Mouse (Mus musculus): ENCODE data around the gene Ciz1. TPM values are rescaled to one million over a fixed set of nuclear protein-coding genes. Genes with fewer than 3 reads are reported as not detected.
A peak's percentile ranks its signal among the peaks of the same experiment; 100 is the strongest.

Gene Ciz1
- total RNA-seq, 2 experiments from 2014 or later, result 25.6 to 27.5 TPM

DNA sequence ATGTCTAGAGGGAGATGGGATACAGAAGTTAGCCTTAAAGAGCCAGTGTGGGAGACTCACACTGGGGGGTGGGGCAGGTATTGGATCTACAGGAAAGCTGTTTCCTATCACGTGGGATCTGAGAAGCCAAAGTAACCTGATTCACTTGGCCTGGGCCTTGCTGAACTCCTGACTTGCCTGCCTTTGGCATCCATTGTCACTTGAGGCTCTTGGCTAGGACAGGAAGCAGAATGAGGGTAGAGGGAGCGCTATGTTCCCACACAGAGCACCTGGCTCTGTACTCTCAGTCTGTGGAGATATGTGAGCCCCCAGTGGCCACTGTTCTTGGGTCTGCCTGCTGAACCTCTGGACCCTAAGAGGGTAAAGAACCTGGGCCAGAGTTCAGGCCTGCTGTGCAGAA, 64.4 kb downstream of the Ciz1 start:
- DNase-seq (ENCODE audit: low spot score), result peak; percentile 90

DNA sequence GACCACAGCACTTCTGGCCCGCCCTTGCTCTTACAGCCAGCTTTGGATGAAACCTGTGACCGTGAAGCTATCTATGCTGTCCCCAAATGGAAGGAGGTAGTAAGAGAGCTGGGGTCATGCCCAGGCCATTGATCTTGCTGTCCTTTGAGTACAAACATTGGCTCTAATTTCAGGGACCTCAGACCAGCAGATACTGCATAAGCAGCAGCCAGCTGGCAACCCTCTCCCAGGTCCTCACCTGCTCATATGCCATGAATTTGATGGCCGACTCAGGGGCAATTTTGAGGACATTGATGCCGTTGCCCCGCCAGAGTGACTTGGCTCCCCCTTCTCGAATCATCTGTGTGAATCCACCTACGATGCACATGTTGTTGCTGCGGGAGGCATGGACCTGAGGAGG, 65.4 kb downstream of the Ciz1 start:
- peak; percentile 77 for DNase-seq (ENCODE audit: low spot score)

DNA sequence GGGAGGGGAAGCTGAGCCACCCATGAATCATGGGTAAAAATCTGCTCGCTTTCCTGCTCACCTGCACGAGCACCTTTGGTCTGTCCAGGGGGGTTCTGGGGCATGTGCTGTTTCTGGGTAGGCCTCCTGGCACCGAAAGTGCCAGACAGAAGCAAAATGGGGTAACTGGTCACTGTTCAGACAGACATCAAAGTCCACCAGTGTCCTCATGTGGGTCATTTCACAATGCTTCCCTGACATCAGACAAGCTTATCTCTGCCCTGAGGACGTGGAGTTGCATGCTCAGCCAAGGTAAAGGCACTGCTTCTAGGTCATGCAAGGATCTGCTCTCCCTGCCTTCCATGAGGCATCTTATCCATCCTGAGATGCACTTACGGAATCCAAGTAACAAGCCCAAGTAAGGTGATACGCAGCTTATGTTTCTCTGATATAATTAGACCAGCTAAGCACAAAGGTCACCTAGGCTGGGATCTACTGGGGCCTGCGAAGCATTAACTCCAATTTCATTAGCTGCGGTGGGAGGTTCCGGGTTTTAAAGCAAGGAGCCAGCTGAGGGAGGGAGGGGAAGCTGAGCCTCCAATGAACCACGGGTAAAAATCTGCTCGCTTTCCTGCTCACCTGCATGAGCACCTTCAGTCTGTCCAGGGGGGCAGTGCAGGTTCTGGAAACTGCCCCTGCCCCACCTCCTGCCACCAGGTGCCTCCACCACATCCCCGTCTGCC, 66.5 kb downstream of the Ciz1 start:
- peak; percentile 53 for DNase-seq (ENCODE audit: low spot score)

DNA sequence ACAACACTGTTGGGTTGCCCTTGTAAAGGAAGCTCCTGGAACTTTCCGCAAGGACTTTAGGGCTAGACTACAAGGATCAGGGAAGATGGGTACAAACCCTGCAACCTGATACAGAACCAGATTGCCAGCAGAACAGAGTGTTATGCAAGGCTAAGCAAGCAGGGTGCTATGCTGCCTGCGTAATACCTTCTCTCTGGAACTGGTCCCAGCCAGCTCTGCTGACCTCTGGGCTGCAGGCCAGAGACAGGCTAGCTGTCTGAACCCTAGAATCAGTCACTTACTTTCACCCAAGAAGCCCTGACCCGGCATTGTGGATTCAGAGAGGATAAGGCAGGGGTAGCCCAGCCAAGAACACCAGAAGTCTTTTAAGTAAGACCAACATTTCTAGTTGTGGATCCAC, 67.2 kb downstream of the Ciz1 start:
- peak; percentile 96 for DNase-seq (ENCODE audit: low spot score)

DNA sequence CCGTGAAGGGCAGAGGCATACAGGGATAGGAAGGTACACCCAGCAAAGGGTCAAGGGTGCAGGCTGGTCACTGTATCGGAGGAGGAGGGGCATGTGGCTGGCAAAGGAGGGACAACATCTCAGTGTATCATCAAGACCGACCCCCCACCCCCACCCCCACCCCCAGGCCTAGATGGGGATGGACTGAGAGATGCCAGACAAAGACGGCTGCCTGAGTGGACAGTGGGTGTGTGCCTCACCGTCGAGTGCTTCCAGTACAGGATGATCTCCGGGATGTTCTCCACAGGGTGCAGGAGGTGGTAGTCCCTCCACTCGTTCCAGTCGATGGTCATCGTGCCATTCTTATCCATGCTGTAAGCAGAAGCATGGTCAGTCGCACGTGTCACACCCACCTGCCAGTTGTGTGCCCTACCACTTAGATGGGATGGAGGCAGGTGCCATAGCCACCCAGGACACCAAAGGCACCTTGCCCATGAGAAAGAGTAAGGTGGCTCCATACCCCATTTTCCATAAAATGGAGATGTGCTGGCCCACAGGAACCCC, 68.0 kb downstream of the Ciz1 start:
- peak; percentile 61 for DNase-seq (ENCODE audit: low spot score)

DNA sequence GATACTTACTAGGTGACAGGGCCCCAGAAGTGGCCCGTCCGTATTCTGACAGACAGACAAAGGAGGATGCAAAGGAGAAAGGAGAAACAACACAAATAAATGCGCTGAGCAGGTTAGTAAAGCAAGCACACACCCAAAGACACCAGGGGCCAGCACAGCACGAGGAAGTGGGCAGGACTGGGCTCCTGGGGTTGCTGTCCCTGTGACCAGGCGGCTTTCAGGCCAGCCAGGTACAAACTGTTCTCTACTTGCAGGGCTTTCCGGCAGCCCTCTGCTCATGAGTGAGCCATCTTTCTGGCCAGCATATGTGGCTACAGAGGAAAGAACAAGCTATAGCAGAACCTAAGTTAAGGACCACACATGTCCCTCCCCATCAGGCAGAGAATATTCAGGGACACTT, 68.5 kb downstream of the Ciz1 start:
- peak; percentile 61 for DNase-seq (ENCODE audit: low spot score)

DNA sequence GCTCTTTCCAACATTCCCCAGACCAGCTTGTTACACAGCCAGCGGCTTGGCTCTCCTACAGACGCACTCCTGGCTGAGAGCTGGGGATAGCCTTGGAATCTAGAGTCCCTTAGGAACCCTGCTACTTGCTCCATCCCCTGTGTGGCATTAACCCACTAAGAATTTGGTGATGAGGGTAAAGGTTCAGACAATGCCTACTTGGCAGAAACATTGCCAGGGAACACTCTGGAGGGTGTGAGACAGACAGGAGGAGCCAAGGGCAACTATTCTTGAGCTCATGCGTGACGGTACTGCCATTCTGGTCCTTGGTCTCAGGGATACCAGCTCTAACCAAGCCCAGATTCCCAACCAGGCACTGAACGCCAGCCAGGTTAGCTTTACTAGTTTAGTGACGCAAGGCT, 69.7 kb downstream of the Ciz1 start:
- peak; percentile 77 for DNase-seq (ENCODE audit: low spot score)

DNA sequence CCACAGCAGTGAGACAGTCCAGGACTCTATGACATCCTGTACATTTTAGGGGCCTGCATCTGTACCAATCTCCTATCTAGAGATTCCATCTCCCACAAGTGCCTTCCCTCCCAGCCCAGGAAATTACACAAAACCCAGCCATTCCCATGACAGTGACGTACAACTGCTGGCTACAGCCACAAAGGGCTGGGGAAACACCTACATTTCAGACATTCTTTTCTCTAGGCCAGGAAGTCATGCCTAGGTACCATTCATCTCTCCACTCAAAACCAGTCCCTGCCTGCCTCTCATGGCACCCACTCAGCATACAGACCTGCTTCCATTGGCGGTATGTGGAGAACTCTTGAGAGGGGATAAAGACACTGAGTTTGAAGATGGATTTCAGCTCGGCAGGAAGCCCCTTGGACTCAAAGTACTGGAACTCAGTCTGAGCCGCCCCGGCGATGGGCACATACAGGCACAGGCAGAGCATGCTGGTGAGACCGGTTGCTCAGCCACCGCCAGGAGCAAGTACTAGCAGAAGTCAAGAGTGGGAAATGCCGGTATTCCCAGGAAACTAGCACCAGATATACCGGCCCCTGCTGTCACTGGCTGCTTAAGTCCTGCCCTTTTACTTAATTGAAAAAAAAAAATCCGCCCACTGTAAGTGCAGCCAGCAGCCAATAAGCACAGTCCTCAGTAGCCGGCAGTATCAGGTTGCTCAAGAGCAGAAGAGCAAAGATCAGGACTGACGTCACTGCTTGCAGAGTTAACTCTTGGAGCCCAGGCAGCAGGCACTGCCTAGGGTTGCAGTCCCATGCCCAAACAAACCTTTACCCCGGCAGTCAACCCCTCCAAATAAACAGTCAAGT, 71.6 kb downstream of the Ciz1 start:
- DNase-seq (ENCODE audit: low spot score), result peak; percentile 88

DNA sequence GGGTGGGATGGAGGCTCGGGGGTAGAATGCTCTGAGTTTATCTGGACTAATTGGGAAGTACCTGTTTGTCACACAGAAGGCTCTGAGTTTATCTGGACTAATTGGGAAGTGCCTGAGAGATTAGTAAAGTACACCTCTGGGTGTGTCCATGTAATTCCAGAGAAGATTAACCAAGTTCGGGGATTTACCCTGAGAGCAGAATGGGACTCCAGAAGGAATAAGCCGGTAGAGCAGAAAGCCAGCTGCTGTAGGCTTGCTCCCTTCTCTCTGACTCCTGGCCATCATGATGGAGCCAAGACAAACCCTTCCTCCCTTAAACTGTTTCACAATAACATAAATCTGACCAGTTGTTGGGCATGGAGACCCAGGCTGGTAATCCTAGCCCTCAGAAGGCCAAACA, 72.7 kb downstream of the Ciz1 start:
- DNase-seq (ENCODE audit: low spot score), result no peak

DNA sequence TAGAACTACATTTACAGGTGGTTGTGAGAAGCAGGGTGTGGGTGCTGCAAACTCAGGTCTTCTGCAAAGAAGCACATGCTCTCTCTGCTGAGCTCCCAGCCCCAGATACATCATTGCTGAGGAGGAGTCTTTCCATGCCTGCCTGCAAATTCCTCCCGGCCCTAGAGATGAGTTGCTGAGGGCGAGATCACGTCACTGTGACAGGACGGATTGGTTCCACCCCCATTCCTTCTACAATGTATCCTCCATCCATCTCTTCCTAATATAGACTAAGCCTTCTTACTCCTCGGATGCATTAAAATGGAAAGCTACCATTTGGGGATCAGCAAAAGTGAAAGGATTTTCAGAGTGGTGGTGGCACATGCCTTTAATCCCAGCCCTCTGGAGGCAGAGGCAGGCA, 73.4 kb downstream of the Ciz1 start:
- no peak for DNase-seq (ENCODE audit: low spot score)

DNA sequence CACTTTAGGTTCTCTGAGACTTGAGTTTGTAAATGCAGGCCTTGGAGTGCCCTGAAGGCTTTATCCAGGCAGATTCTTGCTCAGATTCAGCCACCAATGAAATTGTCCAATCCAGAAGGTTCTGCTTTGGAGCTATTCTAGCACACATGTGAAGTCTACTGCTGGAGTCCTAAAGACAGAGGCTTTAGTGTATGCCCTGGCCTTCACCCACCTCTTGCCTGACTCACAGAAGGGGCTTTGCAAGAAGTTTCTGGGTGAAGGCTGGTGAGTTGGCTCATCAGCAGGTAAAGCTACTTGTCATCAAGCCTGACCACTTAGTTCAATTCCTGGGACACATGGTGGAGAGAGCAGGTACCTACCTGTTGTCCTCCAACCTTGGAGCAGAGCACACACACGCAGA, 74.0 kb downstream of the Ciz1 start:
- no peak for DNase-seq (ENCODE audit: low spot score)

DNA sequence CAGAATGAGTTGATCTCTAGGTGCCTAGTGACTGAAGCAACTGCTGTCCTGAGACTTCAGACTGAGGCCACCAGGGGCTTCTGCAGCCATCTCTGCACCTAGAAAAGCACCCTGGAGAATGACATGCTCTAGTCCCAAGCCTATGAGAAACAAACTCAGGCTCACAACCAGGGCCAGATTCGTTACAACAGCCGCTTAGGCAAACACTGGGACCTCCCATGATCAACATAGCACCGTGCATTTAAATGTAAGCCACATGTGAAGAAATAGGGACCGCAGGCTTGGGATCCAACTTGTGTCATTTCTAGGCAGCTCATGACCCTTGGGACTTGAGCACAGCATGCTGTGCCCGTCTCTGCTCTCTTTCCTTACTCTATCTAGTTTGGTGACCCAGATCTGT, 75.6 kb downstream of the Ciz1 start:
- DNase-seq (ENCODE audit: low spot score), result no peak

DNA sequence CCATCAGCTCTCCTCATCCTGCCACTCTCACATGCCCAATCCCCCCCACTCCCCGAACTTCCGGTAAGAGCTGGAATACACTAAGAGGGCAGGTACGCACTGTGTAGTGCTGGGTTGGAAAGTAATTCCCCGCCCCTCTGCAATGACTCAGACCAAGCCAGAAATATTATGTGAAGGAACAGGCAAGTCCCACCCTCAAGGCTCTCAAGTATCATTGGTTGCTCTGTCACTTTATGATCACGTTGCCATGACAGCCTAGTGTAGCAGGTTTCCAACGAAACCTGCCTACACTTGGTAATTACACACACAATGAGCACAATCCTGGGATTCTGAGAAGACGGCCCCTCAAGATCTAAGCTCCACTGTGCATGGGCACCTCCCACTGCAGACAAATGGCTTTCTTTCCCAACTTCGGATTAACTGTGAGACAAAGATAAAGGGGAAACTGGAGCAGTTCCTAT, 76.2 kb downstream of the Ciz1 start:
- no peak for DNase-seq (ENCODE audit: low spot score)

DNA sequence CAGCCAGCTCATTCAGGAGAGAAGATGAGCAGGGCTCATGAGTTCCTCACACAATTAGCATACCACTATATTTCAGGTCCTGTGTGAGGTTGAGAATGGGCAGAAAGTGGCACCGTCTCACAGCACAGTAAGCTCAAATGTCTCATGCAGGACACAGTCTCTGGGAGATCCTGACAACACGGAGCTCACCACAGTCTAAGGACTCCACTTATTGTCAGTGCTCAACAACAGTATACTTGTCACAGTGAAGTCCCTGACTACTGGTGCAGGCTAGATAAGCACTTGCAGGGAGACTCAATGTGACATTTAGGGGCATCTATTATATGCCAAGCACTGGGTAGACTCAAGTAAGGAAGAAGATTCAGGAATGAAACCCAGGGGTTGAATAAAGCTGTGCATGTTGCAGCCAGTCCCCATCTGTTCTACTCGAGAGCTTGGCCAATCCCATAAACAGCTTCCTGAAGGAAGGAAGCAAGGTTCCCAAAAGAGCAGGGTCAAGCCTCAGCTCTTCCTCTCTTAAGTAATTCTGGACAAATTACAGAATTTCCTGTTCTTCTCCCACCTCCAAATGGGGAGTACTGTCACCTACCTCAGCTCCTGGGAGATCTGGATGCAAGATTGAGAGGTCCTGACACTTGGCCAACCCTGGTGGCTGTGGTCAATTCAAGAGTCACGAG, 77.2 kb downstream of the Ciz1 start:
- no peak for DNase-seq (ENCODE audit: low spot score)

Small RNAs within 50 kb of the gene (microRNA-seq; reads per million reads assigned to microRNA genes)
- gene Gm23363 (not detected), gene Mir199b (33.1 reads per million, percentile 44 among the genes with 10 or more reads in this experiment)

Other genes with a start within 250 kb of the Ciz1 start
- 10 to 100 TPM; 78.4 to 79.7 TPM for gene Prrc2b, start 201.2 kb upstream of the Ciz1 start, total RNA-seq (2021)
- gene Pomt1, start 115.7 kb upstream of the Ciz1 start, total RNA-seq (2021), result 10 to 100 TPM; 10.2 to 11.1 TPM
- gene Uck1, start 92.2 kb upstream of the Ciz1 start, total RNA-seq (2021), result 10 to 100 TPM; 11.4 to 11.6 TPM
- 10 to 100 TPM; 56.7 to 56.9 TPM for gene Golga2, start 64.9 kb upstream of the Ciz1 start, total RNA-seq (2021)
- gene Swi5, start 64.3 kb upstream of the Ciz1 start, total RNA-seq (2021), result 100 to 1,000 TPM; 143 to 148 TPM
- 1 to 10 TPM; 3.5 to 5.3 TPM for gene Dnm1, start 1.0 kb downstream of the Ciz1 start, total RNA-seq (2021)
- gene 1110008P14Rik, start 29.6 kb downstream of the Ciz1 start, total RNA-seq (2021), result 10 to 100 TPM; 42.6 to 47.1 TPM
- gene Lcn2, start 35.9 kb downstream of the Ciz1 start, total RNA-seq (2021), result 1 to 10 TPM; 1.4 to 4.8 TPM
- gene Ptges2, start 43.6 kb downstream of the Ciz1 start, total RNA-seq (2021), result 10 to 100 TPM; 37.1 to 43.0 TPM
- 1 to 10 TPM; 2.6 to 3.0 TPM for gene Naif1, start 98.1 kb downstream of the Ciz1 start, total RNA-seq (2021)
- gene Slc25a25, start 99.1 kb downstream of the Ciz1 start, total RNA-seq (2021), result 100 to 1,000 TPM in 1 of 2 experiments, 10 to 100 TPM in 1; 47.6 to 217 TPM
- 1 to 10 TPM; 2.0 to 2.6 TPM for gene Fam102a, start 183.0 kb downstream of the Ciz1 start, total RNA-seq (2021)
- 10 to 100 TPM; 11.7 to 12.6 TPM for gene Dpm2, start 218.5 kb downstream of the Ciz1 start, total RNA-seq (2021)
- gene Pip5kl1, start 222.5 kb downstream of the Ciz1 start, total RNA-seq (2021), result not detected
- gene 9430097D07Rik, start 223.4 kb downstream of the Ciz1 start, total RNA-seq (2021), result not detected
- gene St6galnac4, start 234.8 kb downstream of the Ciz1 start, total RNA-seq (2021), result 10 to 100 TPM; 13.5 to 19.8 TPM
- gene St6galnac6, start 247.4 kb downstream of the Ciz1 start, total RNA-seq (2021), result 10 to 100 TPM; 47.0 to 52.2 TPM